Comparison of ENCODE assay signal across 20 mouse cellular contexts in genomic region chr2:97706651-97707050, GRCm38 (mm10).
DNase-seq lines count a peak whose midpoint lies in the region; ATAC-seq lines count a peak whose summit lies in the region.
"Had no signal": no experiment of that assay in that cellular context is flagged by ENCODE, and none has a peak within 500 bp of the region (broad histone marks: within the 10 kb centered on the region; RNA-seq: fewer than 3 reads in every experiment).

No protein-coding gene starts in this region.

- no peak for DNase-seq in frontal cortex, postnatal 25 days (ENCODE audit: low spot score in 2 of 2)
- DNase-seq in right cerebral cortex, adult 18-20 months, result peak; percentile 14
- no peak for DNase-seq in right cerebral cortex, postnatal 25 days
- DNase-seq in left cerebral cortex, postnatal 25 days (ENCODE audit: low spot score in 2 of 2), result peak; percentile 10 to 73
- DNase-seq: adrenal gland, adult 8-10 months; adrenal gland, postnatal 25 days; cerebellum, adult 18-20 months; cerebellum, adult 9-10 months; cerebellum, postnatal 25 days; forebrain, postnatal 0 days; gastrocnemius, postnatal 10 days; gastrocnemius, postnatal 36 days; heart, adult 2 months; heart, postnatal 14 days; heart, postnatal 4 days had no signal

- ATAC-seq in frontal cortex, adult (ENCODE audit: low TSS enrichment), result peak; percentile 45
- ATAC-seq in inflammation-experienced regulatory T-cells, adult 6 months, result no peak
- ATAC-seq: activated CD4-positive, CD25-positive, alpha-beta regulatory T cell, adult 4 months; forebrain, embryonic 14.5 days; forebrain, postnatal 0 days; hindbrain, postnatal 0 days had no signal

- intact Hi-C loops in left cerebral cortex, postnatal 25 days (cut with DNase I), result loop anchor here (2.0 to 5.0 kb wide), 5 partner anchors 61 to 416 kb away; no protein-coding TSS in a partner anchor

Comparison
In these comparisons a context has a peak if more than half of its experiments do, and no peak if none do; other contexts are left out.
1. DNase-seq: peak in right cerebral cortex, adult 18-20 months (single experiment) and left cerebral cortex, postnatal 25 days (2 of 2); none in frontal cortex, postnatal 25 days (0 of 2) and right cerebral cortex, postnatal 25 days (single experiment).